Mouse (Mus musculus) MN1 (cell line): Measurements from ENCODE around the gene Tyro3.

ENCODE experiments used
- DNase-seq: peaks from one replicate; pipeline ENCODE4 v3.0.0-alpha.2; 2016; ENCODE audit warnings: low spot score

Gene Tyro3

GRCm38 (mm10) chr2:119797279-119797783 is at the start of gene Tyro3:
Tyro3 (plus strand) TSS chr2:119797733.
- DNase-seq: no peak

GRCm38 (mm10) chr2:119749260-119749659 is 48.3 kb upstream of the Tyro3 start:
- DNase-seq: no peak

- peak; percentile 24 for DNase-seq
These were observed 39.9 kb upstream of the Tyro3 start for GRCm38 (mm10) chr2:119757601-119758100.

- peak; percentile 33 for DNase-seq
These were observed 39.3 kb upstream of the Tyro3 start for GRCm38 (mm10) chr2:119758101-119758843.

- peak; percentile 13 for DNase-seq
These were observed 38.4 kb upstream of the Tyro3 start for GRCm38 (mm10) chr2:119758844-119759835.

GRCm38 (mm10) chr2:119760251-119760650 is 37.3 kb upstream of the Tyro3 start, which contains the start of gene Ltk:
Ltk (minus strand) TSS chr2:119760431.
- peak; percentile 17 for DNase-seq

- no peak for DNase-seq
These were observed 35.3 kb upstream of the Tyro3 start for GRCm38 (mm10) chr2:119762276-119762675.

GRCm38 (mm10) chr2:119763924-119764323 is 33.6 kb upstream of the Tyro3 start:
- no peak for DNase-seq

GRCm38 (mm10) chr2:119767246-119767645 is 30.3 kb upstream of the Tyro3 start:
- no peak for DNase-seq

GRCm38 (mm10) chr2:119787206-119787883 is 10.2 kb upstream of the Tyro3 start, which contains the start of gene Rpap1:
Rpap1 (minus strand) TSS chr2:119787537.
- DNase-seq: peak; percentile 81

- no peak for DNase-seq
These were observed 7.5 kb upstream of the Tyro3 start for GRCm38 (mm10) chr2:119789996-119790395.

GRCm38 (mm10) chr2:119798246-119798927 is 854 bp downstream of the Tyro3 start:
- peak; percentile 67 for DNase-seq

GRCm38 (mm10) chr2:119799181-119799960 is 1.8 kb downstream of the Tyro3 start:
- DNase-seq: peak; percentile 46

- no peak for DNase-seq
These were observed 2.5 kb downstream of the Tyro3 start for GRCm38 (mm10) chr2:119799961-119800550.

- DNase-seq: no peak
These were observed 3.6 kb downstream of the Tyro3 start for GRCm38 (mm10) chr2:119800876-119801846.

- DNase-seq: no peak
These were observed 5.5 kb downstream of the Tyro3 start for GRCm38 (mm10) chr2:119802767-119803617.

- peak; percentile 51 for DNase-seq
These were observed 6.2 kb downstream of the Tyro3 start for GRCm38 (mm10) chr2:119803618-119804274.
